Mouse (Mus musculus) retina, postnatal 1 day (tissue): Measurements from ENCODE around the gene Shc3.

Experiments
- DNase-seq: peaks from one replicate; pipeline ENCODE4 v3.0.0-alpha.2; 2012

Gene Shc3

GRCm38 (mm10) chr13:51567411-51567851, 1.8 kb downstream of the Shc3 start:
- DNase-seq = peak; percentile 49

DNA sequence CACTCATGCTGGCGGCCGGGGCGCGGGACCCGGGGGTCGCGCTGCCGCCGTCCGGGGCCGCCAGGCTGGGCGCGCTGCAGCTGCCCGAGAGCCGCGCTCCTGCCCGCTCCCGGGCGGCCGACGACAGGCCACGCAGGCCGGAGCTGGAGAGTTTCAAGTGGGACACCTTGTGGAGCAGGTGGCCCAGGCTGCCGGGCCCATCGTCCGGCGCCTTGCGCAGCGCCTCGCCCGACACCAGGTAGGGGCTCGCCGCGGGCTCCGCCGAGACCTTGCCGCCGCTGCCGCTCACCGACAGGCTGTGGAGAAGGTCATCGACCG, 2.2 kb downstream of the Shc3 start:
- DNase-seq = no peak

- DNase-seq = peak; percentile 27
Observed at GRCm38 (mm10) chr13:51566371-51567077, 2.7 kb downstream of the Shc3 start.

DNA sequence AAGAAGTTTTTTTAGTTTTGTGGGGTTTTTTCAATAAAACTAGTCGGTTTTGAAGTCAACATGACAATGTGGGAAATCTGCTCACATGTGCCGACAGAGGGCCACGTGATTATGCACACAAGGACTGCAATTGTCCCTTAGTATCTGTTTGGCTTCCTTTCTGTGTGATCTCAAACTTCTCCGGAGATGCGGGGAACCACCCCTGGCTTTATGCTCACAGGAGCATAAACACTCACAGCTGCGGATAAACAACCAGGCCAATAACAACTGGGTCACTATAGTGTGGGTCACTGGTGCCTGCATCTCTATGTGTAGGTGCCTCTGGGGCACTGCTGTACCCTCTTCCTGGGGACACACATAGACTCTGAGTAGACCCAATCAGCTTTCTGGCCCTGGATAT, 4.5 kb downstream of the Shc3 start:
- peak; percentile 50 for DNase-seq

- DNase-seq = no peak
Observed at GRCm38 (mm10) chr13:51553343-51553742, 15.9 kb downstream of the Shc3 start.

- peak; percentile 9 for DNase-seq
Observed at GRCm38 (mm10) chr13:51552233-51552632, 17.0 kb downstream of the Shc3 start.

DNA sequence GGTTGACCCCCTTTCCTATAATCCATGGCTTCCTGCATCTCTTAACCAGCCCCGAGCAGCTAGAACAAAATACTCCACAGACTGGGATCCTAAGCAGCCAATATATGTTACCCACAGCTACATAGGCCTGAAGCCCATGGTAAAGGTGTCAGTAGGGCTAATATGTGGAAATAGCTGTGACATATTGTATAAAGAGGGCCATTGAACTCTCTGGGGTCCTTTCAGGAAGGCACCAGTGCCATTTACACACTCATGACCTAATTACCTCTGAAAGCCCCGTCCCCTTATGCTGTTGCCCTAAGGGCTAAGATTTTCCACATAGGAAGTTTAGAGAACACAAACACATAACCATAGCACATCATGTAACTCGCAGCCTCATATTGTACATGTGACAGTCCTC, 17.4 kb downstream of the Shc3 start:
- DNase-seq = peak; percentile 34

DNA sequence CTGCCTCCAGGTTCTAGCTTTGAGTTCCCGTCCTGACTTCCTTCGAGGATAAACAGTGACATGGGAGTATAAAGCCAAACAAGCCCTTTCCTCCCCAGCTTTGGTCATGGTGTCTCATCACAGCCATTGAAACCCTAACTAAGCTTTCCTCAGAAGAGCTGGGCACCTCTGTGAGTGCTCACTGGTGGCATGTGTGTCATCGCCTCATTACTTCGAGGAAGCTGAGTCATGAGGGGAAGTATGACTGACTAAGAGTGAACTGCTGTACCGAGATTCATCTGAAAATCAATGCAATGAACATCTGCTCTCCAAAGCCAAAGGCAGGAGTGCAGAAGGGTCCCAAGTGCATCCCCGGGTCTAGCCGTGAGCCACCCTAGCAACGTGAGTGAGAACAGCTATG, 29.4 kb downstream of the Shc3 start:
- no peak for DNase-seq

DNA sequence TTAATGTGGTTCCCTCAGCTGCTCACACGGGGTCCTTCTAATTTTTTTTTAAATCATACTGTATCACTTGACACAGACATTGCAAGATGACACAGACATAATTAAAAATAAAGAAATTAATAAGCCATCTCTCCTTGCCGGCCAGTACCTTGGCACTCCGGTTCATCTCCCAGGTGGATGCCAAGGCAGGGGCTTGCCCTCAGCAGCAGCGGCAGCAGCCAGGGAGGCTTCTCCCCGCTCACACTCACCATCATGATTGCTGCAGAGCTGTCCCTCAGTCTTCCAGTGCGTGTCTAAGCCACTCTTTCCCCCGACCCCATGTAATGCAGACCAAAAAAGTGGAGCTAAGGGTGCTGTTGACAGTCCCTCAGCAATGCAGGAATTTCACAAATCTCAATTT, 33.9 kb downstream of the Shc3 start:
- DNase-seq = no peak

- no peak for DNase-seq
Observed at GRCm38 (mm10) chr13:51526480-51526879, 42.7 kb downstream of the Shc3 start.

- DNase-seq = no peak
Observed at GRCm38 (mm10) chr13:51524316-51524715, 44.9 kb downstream of the Shc3 start.

DNA sequence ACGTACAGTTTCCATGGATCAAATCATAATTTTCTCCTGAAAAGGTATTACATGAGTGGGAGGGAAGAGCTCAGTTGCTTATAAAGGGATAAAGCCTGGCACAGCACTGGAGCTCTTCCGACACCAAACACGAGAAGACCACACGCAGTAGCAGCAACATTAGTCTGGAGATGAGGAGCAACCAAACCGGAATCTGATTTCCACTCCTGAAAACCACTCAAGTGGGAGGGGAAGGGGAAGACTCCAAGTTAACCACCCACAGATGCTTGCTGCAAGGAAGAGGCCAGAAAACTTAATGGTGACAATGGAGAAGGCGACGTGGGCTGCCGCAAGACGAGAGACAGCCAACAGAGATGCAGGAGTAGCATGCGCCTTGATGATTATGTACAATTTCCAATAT, 45.9 kb downstream of the Shc3 start:
- no peak for DNase-seq

- DNase-seq = no peak
Observed at GRCm38 (mm10) chr13:51518880-51519279, 50.3 kb downstream of the Shc3 start.

DNA sequence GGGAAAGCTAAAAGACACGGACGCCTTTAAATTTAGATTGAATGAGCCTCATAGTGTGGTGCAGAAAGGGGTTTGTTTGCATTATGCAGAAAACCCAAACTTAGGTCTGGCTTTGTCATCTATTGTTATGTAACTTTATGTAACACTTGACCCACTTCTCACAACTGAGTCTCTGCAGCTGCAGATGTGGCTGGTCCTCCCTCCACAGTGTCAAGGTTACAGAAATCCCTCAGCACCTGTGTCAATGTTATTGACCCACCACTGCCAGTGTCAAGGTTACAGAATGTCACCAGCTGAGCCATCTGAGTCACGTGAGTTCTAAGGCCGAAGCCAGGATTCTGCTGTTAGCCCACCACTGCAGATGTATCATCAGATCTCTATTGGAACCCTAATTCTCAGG, 51.3 kb downstream of the Shc3 start:
- no peak for DNase-seq

- DNase-seq = no peak
Observed at GRCm38 (mm10) chr13:51508836-51509235, 60.4 kb downstream of the Shc3 start.

DNA sequence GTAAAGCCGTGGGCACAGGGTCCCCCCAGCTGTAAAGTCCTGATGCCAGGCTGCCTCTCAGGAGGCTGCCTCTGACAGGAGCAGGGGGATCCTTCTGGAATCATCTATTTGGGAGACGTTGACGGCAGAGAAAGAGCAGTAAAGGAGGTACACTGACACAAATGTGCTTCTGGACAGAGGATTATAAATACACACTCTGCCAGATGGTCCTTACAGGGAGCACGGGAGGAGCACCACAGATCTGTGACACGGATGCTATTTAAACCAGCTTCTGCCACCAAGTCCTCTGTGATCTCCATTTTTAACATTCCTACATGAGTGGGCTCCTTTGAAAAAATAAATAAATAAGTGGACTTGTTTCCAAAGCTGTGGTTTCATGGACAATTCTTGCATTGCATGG, 63.5 kb downstream of the Shc3 start:
- no peak for DNase-seq

DNA sequence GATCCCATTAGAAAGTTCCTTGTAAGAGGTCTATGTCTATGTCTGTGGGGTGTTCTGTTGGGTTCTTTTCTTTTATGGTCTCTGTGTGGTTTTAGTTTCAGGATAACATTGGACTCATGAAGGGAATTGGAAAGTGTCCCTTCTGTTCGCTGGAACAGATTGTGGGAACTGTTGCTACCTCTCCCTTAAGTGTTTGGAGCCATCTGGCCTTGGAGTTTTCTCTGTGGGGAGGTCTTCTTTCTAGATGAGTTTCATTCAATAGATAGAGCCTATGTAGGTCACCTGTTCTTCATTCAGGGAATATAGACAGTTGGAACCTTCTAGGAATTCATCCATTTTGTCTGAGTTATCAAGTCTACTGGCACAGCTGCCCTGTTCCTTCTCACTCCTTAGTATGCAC, 69.5 kb downstream of the Shc3 start:
- no peak for DNase-seq

DNA sequence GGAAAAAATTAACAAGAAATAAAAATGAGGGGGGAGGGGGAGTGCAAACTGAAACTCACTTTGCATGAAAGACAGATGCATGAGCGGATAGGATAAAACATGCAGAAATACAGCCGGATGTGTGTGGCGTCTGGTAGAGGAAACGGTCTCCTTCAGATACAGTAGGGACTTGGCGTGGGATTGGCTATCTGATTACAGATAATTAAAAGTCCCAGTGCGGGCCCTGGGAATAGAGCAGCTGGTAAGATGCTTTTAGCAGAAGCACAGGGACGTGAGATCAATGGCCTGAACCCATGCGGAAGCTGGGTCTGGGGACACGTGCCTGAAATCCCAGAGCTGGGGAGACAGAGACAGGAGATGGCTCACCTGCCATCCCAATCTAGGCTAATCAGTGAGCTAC, 75.5 kb downstream of the Shc3 start:
- DNase-seq = no peak

DNA sequence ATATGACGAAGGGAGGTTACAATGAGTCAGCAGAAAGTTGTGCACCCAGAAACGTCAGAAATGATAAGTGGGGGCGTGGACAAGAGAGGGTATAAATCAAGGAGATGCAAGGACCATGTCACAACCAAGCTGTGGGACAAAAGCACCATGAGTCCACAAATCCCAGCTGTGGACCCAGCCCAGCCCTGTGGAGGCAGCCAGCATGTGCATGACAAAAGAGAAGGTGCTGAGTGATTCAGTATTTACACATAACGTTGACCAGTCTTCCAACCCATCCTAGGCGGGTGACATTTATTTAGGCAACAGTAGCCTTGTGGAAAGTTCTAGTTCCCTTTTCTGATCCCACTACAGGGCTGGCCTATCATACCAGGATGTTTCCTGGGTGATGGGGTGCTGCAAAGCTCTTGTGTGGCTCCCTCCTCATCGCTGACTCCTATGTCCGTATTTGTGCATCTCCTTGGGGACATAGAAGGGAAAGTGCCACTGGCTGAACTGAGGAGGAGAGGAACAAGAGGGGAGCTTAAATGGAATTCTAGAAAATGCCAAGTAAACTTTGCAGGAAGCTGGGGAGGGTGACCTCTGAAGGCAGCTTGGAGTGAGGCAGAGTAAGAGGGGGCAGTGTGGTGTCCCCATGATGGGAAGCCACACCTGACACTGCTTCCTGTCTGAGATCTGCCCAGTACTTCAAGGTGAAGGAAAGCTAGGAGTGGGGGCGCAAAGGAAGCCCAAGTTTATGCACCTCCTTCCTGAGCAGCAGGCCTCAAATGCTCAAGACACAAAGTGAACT, 77.4 kb downstream of the Shc3 start:
- DNase-seq = no peak

- no peak for DNase-seq
Observed at GRCm38 (mm10) chr13:51490195-51490594, 79.0 kb downstream of the Shc3 start.

GRCm38 (mm10) chr13:51488945-51489344, 80.3 kb downstream of the Shc3 start:
- DNase-seq = no peak

GRCm38 (mm10) chr13:51485291-51485690, 83.9 kb downstream of the Shc3 start:
- DNase-seq = no peak

DNA sequence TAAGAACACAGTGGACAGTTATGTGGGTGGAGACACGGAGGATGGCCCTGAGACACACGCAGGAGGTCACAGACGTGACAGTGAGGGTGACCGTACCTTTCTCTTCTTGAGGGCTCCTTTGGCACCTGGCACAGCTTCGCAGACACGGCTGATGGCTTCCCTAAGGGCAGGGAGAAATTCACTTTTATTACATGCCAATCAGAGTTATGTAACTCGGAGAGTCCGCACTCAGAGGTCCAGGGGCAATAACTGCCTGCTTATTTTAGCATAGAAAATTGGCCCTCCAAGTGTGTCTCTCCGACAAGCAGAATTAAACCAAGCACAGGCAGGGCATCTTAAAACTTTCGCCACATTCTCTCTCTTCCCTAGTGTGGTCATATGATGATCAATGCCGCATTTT, 86.4 kb downstream of the Shc3 start:
- DNase-seq = no peak

- no peak for DNase-seq
Observed at GRCm38 (mm10) chr13:51480341-51481011, 88.7 kb downstream of the Shc3 start.
